Mouse (Mus musculus) layer of hippocampus, postnatal 36 days (tissue): Measurements from ENCODE around the gene Tnfaip2. TPM values are rescaled to one million over a fixed set of nuclear protein-coding genes. Genes with fewer than 3 reads are reported as not detected.
A peak's percentile ranks its signal among the peaks of the same experiment; 100 is the strongest.

Experiments used
- DNase-seq, 2 experiments: peaks; one replicate each; pipeline ENCODE4 v3.0.0; 2022
- total RNA-seq, 2 experiments: library from RNA; stranded (reverse); gene quantifications; 2 replicates each; pipeline ENCODE4 v1.2.3; 2021

Tnfaip2 gene
- total RNA-seq, 2 experiments from 2014 or later, result 0.40 to 1.0 TPM

GRCm38 (mm10) chr12:111428364-111428763 lies 13.9 kb upstream of the Tnfaip2 start:
- no peak for DNase-seq

GRCm38 (mm10) chr12:111428961-111429911 lies 13.0 kb upstream of the Tnfaip2 start:
- DNase-seq, result peak in 1 of 2 experiments; percentile 22

DNA sequence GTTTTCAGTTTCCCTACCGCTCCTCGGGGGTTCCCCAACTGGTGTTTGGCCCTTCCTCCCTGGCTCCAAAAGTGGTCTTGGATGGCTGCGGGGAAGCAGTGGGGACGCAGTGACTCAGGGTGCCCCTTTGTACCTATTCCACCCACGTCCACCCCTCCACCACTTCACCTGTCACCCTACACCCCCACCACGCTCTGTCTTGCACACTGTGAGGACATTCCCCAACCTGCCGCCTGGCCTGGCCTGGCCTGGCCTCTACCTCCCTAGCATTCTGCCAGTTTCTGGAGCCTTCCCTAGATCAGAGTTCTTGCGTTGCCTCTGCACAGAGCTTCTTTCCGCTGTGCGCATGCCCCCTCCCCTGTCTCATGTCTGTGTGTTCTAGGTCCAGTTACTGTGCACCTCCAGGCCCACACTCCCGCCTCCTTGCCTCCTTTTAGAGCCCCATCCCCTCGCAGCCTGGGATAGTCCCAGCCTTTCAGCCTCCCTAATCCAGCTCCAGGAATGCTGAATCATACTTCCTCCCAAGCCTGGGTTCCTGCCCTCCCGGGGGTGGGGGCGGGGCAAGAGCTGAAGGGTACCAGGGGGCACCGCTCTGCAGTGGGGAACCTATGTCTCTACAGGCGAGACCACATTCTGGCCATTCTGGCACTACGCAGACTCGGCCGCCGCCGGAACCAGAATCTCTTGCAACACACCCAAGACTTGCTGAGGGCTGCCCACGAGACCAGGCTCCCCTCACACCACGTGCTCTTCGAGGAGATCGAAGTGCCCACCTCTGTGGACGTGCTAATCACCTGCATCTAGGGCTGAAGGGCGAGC lies 12.0 kb upstream of the Tnfaip2 start:
- DNase-seq, result no peak

DNA sequence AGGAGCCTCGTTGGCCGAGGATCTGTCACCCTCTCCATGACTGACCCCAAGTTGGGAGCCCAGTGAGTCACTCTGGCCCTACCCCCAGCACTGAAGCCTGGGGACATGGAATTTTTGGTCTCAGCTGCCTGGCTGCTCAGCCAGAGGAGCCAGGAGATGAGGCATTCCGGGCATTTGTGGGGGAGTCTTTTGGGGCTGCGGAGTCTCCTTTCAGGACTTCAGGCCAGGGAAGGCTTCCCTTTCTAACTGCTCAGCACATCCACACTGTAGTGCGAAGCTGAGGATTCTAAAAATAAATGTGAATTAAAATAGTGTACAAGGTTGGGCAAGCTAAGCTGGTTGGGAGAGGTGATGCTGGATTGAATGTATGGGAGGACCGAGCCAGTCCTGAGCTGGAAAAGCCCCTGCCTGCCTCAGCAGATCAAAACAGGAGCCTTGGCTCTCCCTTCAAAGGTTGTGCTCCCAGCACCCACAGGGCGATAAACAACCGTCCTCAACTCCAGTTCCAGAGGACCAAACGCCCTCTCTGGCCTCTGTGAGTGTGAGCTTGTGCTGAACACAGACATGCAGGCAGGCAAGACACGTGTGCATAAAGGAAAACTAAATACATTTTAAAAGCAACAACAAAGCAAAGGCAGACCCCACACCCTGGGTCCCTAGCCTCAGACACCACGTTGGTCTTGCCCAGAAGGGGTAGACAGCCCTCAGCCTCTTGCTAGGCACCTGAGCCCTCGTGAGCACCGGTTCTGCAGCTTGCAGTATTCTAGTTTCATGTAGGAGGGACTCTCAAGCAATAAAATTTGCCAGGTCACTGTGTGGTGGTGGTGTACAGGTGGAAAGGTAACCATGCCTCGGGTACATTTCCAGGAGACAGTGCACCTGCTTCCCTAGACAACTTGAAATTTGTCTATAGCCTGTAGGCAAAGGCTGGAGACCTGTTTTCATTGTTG lies 11.1 kb upstream of the Tnfaip2 start:
- DNase-seq, result no peak

DNA sequence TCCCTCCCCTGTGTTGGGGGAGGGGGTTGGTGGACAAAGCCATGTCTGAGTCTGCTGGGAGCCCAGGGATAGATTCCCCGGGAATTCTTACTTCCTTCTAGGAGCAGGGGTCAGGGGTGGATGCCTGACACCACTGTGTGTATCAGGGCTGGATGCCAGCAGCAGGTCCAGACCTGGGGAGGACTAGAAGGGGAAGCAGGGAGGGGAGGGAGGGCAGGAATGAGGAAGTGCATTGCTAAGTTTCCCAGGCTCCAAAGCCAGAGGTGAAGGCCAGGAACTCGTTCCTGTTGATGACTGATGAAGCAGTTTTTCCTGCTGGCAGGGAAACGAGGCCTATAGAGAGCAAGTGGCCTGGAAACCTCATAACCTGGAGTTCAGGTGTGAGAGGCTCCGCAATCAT lies 10.2 kb upstream of the Tnfaip2 start:
- no peak for DNase-seq

DNA sequence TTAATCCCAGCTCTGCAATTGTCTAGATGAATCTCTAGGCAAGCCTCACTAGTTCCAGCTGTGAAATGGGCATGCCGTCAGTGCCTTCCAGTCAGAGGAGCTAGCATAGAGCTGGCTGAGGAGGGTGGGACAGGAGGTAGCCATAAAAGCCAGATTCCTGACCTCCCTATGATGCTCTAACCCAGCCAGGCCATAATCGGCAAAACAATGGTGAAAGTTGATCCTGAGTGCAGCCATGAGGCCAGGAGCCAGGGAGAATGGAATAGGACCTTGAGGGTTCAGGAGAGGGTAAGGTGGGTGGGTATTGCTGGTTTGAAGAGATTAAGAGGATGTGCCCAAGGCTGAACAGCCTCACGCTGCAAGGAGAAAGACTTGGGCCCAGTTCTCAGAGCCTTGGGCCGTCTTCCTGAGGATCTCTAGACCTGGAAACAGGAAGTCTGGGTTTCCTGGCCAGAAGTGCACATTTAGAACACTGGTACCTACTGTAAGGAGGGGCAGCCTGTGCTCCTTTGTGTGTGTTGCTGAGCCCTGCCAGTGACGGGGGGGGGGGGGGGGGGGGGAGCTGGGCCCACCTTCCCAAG lies 9.4 kb upstream of the Tnfaip2 start:
- no peak for DNase-seq

DNA sequence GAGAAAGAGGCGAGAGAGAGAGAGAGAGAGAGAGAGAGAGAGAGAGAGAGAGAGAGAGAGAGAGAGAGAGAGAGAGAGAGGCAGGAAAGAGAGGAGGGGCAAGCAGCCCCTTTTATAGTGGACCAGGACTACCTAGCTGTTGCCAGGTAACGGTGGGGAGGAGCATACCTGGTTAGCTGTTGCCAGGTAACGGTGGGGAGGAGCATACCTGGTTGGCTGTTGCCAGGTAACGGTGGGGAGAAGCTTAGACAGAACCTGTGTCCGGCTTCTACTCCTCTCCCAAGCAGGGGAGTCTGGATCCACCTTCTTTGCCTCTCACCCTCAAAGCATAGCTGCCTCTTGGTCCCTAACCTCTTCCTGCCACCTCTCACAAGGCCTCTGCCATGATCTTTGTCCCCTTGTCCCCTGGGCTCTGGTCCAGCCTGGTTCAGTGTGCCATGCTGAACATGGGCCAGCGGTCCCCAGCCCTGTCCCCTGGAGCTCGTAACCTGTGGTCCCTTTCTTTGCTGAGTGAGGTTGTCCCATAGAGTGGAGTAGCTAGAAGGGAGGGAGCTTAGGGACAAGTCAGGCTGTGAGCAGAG lies 8.0 kb upstream of the Tnfaip2 start:
- no peak for DNase-seq

GRCm38 (mm10) chr12:111434745-111435327 lies 7.4 kb upstream of the Tnfaip2 start:
- DNase-seq, result no peak

- DNase-seq, result no peak
Measured at GRCm38 (mm10) chr12:111436170-111436569, 6.1 kb upstream of the Tnfaip2 start.

GRCm38 (mm10) chr12:111436640-111437039 lies 5.6 kb upstream of the Tnfaip2 start:
- DNase-seq, result no peak

- no peak for DNase-seq
Measured at GRCm38 (mm10) chr12:111437222-111437900, 4.9 kb upstream of the Tnfaip2 start.

- DNase-seq, result no peak
Measured at GRCm38 (mm10) chr12:111438850-111439249, 3.4 kb upstream of the Tnfaip2 start.

GRCm38 (mm10) chr12:111440701-111441373 lies 1.4 kb upstream of the Tnfaip2 start:
- no peak for DNase-seq

DNA sequence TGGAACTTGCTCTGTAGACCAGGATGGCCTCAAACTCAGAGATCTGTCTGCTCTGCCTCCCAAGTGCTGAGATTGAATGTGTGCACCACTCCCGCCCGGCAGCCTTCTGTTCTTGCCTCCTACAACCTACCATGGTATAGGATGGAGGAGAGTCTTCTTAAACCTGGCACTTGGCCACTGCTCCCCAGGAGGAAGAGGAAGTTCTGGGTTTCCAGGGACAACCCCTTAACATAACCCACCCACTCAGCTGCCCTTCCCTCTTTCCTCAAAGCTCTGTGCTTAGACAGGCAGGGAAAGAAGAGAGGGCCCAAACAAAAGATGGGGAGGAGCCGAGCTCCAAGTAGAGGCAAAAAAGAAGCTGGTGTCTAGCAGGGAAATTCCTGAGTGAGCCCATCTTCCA lies 746 bp upstream of the Tnfaip2 start:
- no peak for DNase-seq

DNA sequence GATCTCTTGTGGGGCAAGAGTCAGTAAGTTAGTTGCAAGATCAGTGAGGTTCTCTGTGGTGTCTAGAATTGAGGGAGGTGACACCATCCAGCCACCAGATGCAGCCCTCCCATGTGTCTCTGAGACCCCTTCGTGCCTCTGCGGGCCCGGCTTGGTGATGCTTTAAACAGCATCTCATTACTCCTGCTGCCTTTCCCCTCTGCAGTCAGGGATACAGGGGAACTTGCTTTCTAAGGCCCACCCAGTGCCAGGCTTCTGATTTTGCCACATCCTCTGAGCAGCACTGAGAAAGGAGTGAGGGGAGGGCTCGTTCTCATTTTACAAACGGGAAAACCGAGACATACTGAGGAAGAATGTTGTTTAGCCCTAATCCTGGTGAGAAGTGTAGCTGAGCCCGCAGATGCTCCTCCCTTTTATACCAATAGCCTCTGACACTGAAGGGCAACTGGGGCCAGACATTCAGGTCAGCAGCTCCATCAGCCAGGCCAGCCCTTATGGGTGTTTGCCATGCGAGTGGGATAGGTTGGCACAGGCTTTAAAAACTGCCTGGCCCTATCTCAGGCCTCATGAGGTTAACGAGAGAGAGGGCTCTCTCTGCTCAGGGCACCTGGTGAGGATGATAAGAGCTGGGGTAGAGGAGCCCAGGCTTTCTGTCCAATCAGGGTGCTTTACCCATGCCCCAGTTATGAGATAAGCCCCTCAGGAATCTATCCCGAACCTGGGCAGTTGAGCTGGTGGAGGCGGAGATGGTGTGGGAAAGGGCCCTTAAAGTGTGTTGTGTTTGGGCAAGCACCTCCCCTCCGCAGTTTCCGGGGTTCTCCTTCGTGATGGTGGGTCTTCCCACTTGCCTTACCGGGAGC lies 972 bp downstream of the Tnfaip2 start:
- no peak for DNase-seq

- no peak for DNase-seq
Measured at GRCm38 (mm10) chr12:111443921-111444831, 1.9 kb downstream of the Tnfaip2 start.

DNA sequence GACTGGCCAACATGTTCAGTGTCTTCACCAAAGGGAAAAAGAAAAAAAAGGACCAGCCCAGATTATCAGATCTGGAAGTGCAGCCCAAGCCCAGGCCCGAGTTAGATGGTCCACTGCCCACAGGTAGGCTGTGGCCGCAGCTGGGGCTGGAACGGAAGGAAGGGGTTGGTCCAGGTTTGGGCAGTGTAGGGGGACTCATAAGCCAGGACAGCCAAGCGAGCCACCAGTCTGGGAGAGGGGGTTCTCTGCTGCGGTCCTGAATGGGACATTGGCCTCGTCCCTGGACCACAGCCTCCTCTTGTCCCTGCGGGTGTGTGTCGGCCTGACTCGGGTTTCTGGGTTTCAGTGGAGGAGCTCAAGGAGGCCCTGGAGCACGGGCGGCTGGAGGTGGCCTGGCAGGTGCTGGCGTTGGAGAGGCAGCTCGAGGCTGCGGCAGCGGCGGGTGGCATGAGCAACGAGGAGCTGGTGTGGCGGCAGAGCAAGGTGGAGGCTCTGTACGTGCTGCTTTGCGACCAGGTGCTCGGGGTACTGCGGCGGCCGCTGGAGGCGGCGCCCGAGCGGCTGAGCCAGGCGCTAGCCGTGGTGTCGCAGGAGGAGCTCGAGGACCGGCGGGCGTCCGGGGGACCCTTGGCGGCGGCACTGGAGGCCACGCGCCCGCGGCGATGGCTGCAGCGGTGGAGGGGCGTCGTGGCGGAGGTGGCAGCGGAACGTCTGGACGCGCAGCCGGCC lies 3.1 kb downstream of the Tnfaip2 start:
- DNase-seq, result no peak
